Mouse (Mus musculus) G1E (cell line): ENCODE measurements at regions not wholly inside any gene's neighbourhood (a gene's known extent, or its start where the extent isn't known, plus 50 kb on each side); places are given as distances from the start of the nearest gene placed in this dataset.

Experiments
- CTCF ChIP-seq: IDR thresholded peaks from 2 replicates; pipeline ENCODE4 v1.5.1; 2012; ENCODE audit warnings: low read depth, low read length, inconsistent platforms, mixed read lengths
- GATA1 ChIP-seq: IDR thresholded peaks from 2 replicates; pipeline ENCODE4 v1.6.1; 2012; ENCODE audit warnings: borderline replicate concordance, low read length, inconsistent platforms, mixed read lengths
- TAL1 ChIP-seq: conservative IDR thresholded peaks from 2 replicates; pipeline ENCODE4 v1.6.1; 2012; ENCODE audit warnings: low read depth, low read length, inconsistent platforms, mixed read lengths

- TF ChIP-seq CTCF (no peak), TAL1 (no peak), GATA1 (no peak)
Observed at GRCm38 (mm10) chr14:99434645-99435044, 136.2 kb downstream of the Klf5 start.
